Mouse (Mus musculus): Measurements from ENCODE around the gene Bard1. TPM values are rescaled to one million over a fixed set of nuclear protein-coding genes. Genes with fewer than 3 reads are reported as not detected.

The Bard1 gene
- polyA plus RNA-seq, 1 experiment from 2014 or later: 0.93 TPM

DNA sequence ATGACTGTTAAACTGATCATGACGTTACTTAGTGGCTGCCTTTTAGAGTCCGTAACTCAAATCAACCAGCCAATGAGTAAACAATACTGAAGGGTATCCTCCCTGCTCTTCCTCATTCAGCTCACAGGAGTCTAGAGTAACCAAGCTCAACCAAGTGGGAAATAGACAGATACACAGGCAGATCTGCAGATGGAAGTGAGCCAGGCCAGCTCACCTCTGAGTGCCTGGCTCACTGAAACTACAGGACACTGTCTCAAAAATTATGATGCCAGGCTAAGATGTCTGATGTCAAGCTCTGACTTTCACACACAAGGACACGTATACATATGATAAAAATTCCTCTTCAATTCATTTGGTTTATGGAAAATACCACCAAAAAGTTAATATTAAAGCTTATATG lies 59.0 kb downstream of the Bard1 start:
- H3K4me2 ChIP-seq: no peak overlapping the region
- H3K27me3 ChIP-seq: no peaks in the 10 kb centered on the region
- H3K27ac ChIP-seq (replicated peaks): no peak overlapping the region
- WGBS: 95% methylated on average over 3 of the region's 3 CpGs
- H3K9me3 ChIP-seq: no peaks in the 10 kb centered on the region
- no peak overlapping the region for H3K9ac ChIP-seq
- H3K4me1 ChIP-seq (replicated peaks): no peaks in the 10 kb centered on the region
- no peaks in the 10 kb centered on the region for H3K36me3 ChIP-seq
- no peak overlapping the region for H3K4me3 ChIP-seq
- no peak for ATAC-seq (ENCODE audit: low read depth)

DNA sequence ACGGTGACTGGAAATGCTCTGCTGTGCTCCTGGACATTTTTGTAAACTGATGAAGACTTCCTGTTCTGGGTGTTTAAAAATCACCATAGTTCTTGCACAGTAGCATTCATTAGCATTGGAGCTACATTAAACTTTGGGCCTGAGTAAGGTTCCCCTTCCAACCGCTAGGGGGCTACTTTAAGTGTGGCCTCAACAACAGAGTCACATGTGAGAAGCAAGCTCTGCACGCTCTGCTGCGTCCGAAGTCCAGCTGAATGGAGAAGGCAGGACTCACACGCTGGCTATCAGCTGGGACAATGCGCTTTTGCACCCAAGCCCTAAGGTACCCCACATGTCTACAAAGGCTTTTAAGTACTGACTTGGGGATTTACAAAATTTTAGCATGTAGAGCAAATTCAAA lies 65.9 kb downstream of the Bard1 start:
- Histone ChIP-seq H3K9me3 (no peaks in the 10 kb centered on the region), H3K4me3 (no peak overlapping the region), H3K36me3 (no peaks in the 10 kb centered on the region), H3K4me2 (no peak overlapping the region), H3K27me3 (no peaks in the 10 kb centered on the region), H3K4me1 (replicated peaks) (no peaks in the 10 kb centered on the region), H3K27ac (replicated peaks) (no peak overlapping the region), H3K9ac (no peak overlapping the region)
- no peak for ATAC-seq (ENCODE audit: low read depth)
- 51% methylated on average over 7 of the region's 7 CpGs for WGBS

DNA sequence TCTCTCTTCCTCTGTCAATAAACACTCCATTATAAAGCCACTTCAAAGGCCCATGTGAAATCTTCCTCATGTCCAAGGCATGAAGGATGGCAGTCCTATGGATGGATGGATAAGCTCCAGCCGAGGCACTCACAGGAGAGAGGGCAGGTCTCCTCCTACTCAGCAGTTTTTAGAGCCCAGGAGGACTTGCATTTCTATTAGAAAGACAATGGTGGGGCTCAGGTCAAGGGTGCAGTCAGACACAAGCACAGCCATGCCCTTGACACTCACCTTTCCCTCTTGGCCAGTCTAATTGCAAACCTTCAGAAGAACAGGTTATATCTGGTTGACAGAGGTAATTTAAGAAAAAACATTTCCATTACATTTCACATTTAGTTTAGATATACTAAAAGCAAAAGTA lies 67.4 kb downstream of the Bard1 start:
- H3K9ac ChIP-seq: no peak overlapping the region
- 81% methylated on average over 1 of the region's 1 CpGs for WGBS

DNA sequence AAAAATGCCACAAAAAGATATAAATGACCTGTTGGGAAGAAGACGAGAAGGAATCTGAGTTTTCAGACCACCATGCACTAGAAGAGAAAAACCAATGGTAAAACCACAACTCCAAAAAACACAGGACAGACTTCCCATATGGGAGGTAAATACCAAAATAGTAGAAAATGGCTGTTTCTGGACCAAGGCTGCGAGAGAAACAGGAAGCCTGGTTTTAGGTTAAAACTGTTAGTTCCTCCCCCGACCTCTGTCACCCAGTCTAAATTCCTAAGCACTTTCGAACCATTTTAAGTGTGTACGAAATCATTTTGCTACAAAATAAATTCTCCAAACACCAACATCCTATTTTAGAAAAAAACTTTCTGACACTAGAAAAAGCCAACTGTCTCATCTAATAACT lies 80.2 kb downstream of the Bard1 start:
- H3K4me3 ChIP-seq: no peak overlapping the region
- no peak for ATAC-seq (ENCODE audit: low read depth)
- no peak overlapping the region for H3K27ac ChIP-seq (replicated peaks)

More for the DNA sequence above, 67.4 kb downstream of the Bard1 start:
- Histone ChIP-seq H3K36me3 (no peaks in the 10 kb centered on the region), H3K4me3 (no peak overlapping the region), H3K4me1 (replicated peaks) (no peaks in the 10 kb centered on the region), H3K4me2 (no peak overlapping the region), H3K9me3 (no peaks in the 10 kb centered on the region), H3K27ac (replicated peaks) (no peak overlapping the region), H3K27me3 (no peaks in the 10 kb centered on the region)
- ATAC-seq (ENCODE audit: low read depth): no peak

DNA sequence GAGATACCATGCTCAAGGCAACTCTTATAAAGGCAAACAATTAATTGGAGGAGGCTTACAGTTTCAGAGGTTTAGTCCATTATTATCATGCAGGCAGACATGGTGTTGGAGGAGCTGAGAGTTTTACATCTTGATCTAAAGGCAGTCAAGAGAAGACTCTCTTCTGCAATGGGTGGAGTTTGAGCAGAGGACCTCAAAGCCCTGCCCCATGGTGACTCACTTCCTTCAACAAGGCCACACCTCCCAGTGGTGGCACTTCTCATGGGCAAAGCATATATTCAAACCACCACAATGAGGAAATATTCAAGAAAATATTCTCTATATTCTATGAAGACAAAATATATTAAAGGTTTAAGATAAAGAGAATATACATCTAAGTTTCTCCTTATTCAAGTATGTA lies 88.6 kb downstream of the Bard1 start:
- Histone ChIP-seq H3K4me3 (no peak overlapping the region), H3K36me3 (no peaks in the 10 kb centered on the region), H3K4me2 (no peak overlapping the region), H3K27ac (replicated peaks) (no peak overlapping the region), H3K27me3 (no peaks in the 10 kb centered on the region), H3K9me3 (no peaks in the 10 kb centered on the region), H3K9ac (no peak overlapping the region), H3K4me1 (replicated peaks) (no peaks in the 10 kb centered on the region)
- no peak for ATAC-seq (ENCODE audit: low read depth)

More for the DNA sequence above, 80.2 kb downstream of the Bard1 start:
- Histone ChIP-seq H3K9ac (no peak overlapping the region), H3K4me2 (no peak overlapping the region), H3K9me3 (no peaks in the 10 kb centered on the region), H3K4me1 (replicated peaks) (no peaks in the 10 kb centered on the region), H3K36me3 (no peaks in the 10 kb centered on the region), H3K27me3 (no peaks in the 10 kb centered on the region)
- 93% methylated on average over 5 of the region's 5 CpGs for whole genome bisulfite sequencing

DNA sequence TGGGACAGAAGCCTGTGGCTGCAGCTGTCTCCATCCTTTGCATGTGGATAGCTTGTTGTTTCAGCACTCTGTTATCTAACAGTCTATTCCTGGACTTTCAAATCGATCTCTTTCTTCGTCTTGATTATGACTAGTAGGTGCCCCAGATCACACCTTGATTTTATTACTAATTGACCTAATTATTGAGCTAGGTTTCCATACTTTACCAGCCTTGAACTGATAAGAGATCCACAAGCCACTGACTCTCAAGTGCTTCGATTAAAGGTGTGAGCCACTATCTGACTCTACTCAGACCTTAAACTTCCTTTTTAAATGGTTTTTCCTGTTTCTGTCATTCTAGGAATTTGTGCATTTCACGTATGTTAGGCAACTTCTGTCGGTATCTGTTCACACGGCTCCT lies 96.9 kb downstream of the Bard1 start:
- H3K27me3 ChIP-seq: no peaks in the 10 kb centered on the region
- no peak overlapping the region for H3K4me3 ChIP-seq
- no peak overlapping the region for H3K9ac ChIP-seq
- WGBS: 92% methylated on average over 6 of the region's 6 CpGs
- ATAC-seq (ENCODE audit: low read depth): no peak
- H3K36me3 ChIP-seq: no peaks in the 10 kb centered on the region
- no peak overlapping the region for H3K27ac ChIP-seq (replicated peaks)
- H3K4me1 ChIP-seq (replicated peaks): no peaks in the 10 kb centered on the region; the same call in 1 of the 2 replicates
- no peak overlapping the region for H3K4me2 ChIP-seq
- H3K9me3 ChIP-seq: no peaks in the 10 kb centered on the region

DNA sequence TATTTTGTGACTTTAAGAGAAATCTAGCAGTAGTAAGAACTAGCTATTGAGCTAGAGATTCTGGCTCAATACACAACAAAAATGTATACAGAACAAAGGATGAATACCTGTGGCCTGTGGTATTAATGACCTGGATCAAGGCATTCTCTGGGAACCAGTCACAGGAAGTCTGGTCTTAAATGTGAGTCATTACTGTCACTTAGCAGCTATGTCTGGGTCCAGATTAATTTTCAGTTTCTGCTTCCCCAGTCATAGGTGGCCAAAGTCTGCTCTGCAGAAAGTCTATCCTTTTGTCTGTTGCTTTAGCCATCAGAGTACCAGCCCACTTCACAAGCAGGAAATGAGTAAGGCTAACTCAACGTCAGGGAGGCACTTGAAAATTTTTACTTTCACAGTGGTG lies 98.8 kb downstream of the Bard1 start:
- no peak for ATAC-seq (ENCODE audit: low read depth)
- Histone ChIP-seq H3K4me3 (no peak overlapping the region), H3K4me2 (no peak overlapping the region), H3K36me3 (no peaks in the 10 kb centered on the region), H3K9me3 (no peaks in the 10 kb centered on the region), H3K9ac (no peak overlapping the region), H3K27ac (replicated peaks) (no peak overlapping the region), H3K4me1 (replicated peaks) (no peaks in the 10 kb centered on the region; the same call in 1 of the 2 replicates), H3K27me3 (no peaks in the 10 kb centered on the region)
- WGBS: 72% methylated on average over 1 of the region's 1 CpGs

DNA sequence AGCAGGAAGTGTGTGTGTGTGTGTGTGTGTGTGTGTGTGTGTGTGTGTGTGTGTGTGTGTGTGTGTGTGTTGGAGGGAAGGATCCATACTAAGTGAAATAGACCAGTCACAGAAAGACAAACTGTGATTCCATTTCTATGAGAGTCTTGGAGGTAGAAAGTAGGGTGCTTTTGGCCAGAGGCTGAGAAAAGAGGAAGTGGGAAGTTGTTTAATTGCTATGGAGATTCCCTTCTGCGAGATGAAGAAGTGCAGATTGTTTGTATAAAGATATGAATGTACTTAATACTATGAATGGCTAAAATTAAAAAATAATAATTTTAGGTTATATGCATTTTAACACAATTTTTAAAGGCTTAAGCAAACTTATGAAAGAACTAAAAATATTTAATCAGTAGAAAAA lies 99.2 kb downstream of the Bard1 start:
- no peak for ATAC-seq (ENCODE audit: low read depth)

DNA sequence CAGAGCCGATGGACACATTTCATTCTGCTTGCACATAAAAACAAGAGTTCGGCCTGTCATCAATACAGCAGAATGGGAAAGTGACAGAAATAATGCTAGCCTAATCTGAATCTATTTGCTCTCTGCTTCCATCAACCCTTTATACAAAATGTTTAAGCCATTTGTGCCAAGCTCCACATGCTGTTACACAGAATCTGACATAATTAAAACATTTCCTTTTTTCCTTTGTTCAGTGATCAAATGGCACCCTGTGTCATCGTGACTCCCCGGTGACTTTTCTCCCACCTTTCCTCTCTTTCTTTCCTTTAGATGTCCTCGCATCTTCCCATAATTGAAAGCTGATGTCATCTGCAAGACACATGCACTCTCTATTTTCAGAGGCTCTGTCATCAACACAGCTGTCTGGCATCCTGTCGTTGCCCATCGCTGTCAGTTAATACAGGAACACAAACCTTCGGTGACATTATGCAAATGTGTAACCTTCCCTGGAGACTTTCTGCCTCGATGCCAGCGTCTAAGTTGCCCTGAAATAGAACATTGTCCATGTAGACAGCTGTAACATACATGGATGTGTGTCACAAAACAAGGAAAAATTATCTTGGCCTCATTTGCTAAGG lies 105.5 kb downstream of the Bard1 start:
- no peak for ATAC-seq (ENCODE audit: low read depth)
- Histone ChIP-seq H3K27me3 (no peaks in the 10 kb centered on the region), H3K4me1 (replicated peaks) (peaks cover 4% of the 10 kb centered on the region; the same call in 1 of the 2 replicates), H3K4me2 (no peak overlapping the region), H3K27ac (replicated peaks) (no peak overlapping the region), H3K9ac (no peak overlapping the region), H3K4me3 (no peak overlapping the region), H3K36me3 (no peaks in the 10 kb centered on the region), H3K9me3 (no peaks in the 10 kb centered on the region)
- WGBS: 56% methylated on average over 10 of the region's 10 CpGs

More for the DNA sequence above, 99.2 kb downstream of the Bard1 start:
- H3K27ac ChIP-seq (replicated peaks): no peak overlapping the region
- no peaks in the 10 kb centered on the region for H3K9me3 ChIP-seq
- H3K9ac ChIP-seq: no peak overlapping the region
- H3K36me3 ChIP-seq: no peaks in the 10 kb centered on the region
- no peak overlapping the region for H3K4me2 ChIP-seq
- no peaks in the 10 kb centered on the region; the same call in 1 of the 2 replicates for H3K4me1 ChIP-seq (replicated peaks)
- no peaks in the 10 kb centered on the region for H3K27me3 ChIP-seq
- no peak overlapping the region for H3K4me3 ChIP-seq
- WGBS: 73% methylated on average over 1 of the region's 1 CpGs

DNA sequence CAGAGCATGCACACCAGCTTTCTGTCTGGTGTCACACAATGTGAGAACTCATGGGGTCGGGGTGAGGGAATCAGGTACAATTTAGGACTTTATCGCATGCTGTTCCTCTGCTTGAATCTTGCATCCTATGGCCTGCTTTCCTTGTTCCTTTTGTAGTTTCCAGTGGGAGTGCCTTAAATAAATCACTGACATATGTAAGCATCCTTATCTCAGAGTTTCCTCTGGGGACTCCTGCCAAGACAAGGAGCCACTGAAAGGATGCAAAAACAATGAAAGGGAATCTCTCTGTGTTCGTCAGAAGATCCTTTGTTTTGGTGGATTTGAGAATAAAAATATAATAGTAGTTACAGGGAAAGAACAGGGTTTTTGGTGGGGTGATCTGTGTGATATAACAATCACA lies 106.2 kb downstream of the Bard1 start:
- H3K4me2 ChIP-seq: no peak overlapping the region
- H3K9ac ChIP-seq: no peak overlapping the region
- H3K36me3 ChIP-seq: no peaks in the 10 kb centered on the region
- no peak for ATAC-seq (ENCODE audit: low read depth)
- H3K9me3 ChIP-seq: no peaks in the 10 kb centered on the region
- no peak overlapping the region for H3K4me3 ChIP-seq
- WGBS: 71% methylated on average over 3 of the region's 3 CpGs
- peaks cover 4% of the 10 kb centered on the region; the same call in 1 of the 2 replicates for H3K4me1 ChIP-seq (replicated peaks)
- H3K27ac ChIP-seq (replicated peaks): no peak overlapping the region
- no peaks in the 10 kb centered on the region for H3K27me3 ChIP-seq

All from neural tube, embryonic 13.5 days (tissue).